Mouse (Mus musculus): ENCODE results near the gene Clip4. TPM values are rescaled to one million over a fixed set of nuclear protein-coding genes. Genes with fewer than 3 reads are reported as not detected.
A peak's percentile ranks its signal among the peaks of the same experiment; 100 is the strongest.
"Not testable (repeated sequence)": the region's sequence is repeated elsewhere in the genome, so short reads cannot be mapped to it uniquely, and the experiment has no call there.

Gene Clip4
- 316 and 356 TPM in 2 replicates for polyA plus RNA-seq (2012; rRNA removed)

DNA sequence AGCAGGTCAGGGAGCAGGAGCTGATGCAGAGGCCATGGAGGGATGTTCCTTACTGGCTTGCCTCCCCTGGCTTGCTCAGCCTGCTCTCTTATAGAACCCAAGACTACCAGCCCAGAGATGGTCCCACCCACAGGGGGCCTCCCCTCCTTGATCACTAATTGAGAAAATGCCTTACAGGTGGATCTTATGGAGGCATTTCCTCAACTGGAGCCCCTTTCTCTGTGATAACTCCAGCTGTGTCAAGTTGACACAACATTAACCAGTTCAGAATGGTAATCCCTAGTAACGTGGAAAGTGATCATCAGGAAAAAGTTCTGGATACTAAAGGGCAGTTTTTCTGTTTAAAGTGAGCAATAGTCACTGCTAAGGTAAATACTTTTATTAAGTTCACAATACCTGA lies at the start of gene Clip4:
TSS of gene Clip4 (plus strand) at position 301 of the 400 bp plus-strand sequence.
- H3K4me1 ChIP-seq (ENCODE audit: control insufficient read depth, insufficient read depth, low read length); H3K27ac ChIP-seq (ENCODE audit: control insufficient read depth, insufficient read depth, low read depth, low read length); H3K27me3 ChIP-seq (ENCODE audit: control insufficient read depth, insufficient read depth, low read length); H3K36me3 ChIP-seq (ENCODE audit: control insufficient read depth, insufficient read depth, low read length): not testable (repeated sequence)
- peak within 1 kb of the TSS; percentile 87 for H3K4me3 ChIP-seq (ENCODE audit: control insufficient read depth, low read depth, low read length)

GRCm38 (mm10) chr17:71720434-71720833 lies 47.8 kb upstream of the Clip4 start:
- no peaks in the 10 kb centered on the region for H3K36me3 ChIP-seq (ENCODE audit: control insufficient read depth, insufficient read depth, low read length)
- H3K27ac ChIP-seq (ENCODE audit: control insufficient read depth, insufficient read depth, low read depth, low read length), result peak overlapping the region; percentile 10; the same call in 1 of the 2 replicates
- H3K27me3 ChIP-seq (ENCODE audit: control insufficient read depth, insufficient read depth, low read length), result no peaks in the 10 kb centered on the region
- TF ChIP-seq CTCF (IDR thresholded peaks at IDR 0.05; ENCODE audit: control insufficient read depth, insufficient read depth, insufficient replicate concordance, low read depth, low read length) (no peak), POLR2A (IDR thresholded peaks at IDR 0.05; ENCODE audit: control insufficient read depth, low read depth, low read length) (no peak)
- H3K4me1 ChIP-seq (ENCODE audit: control insufficient read depth, insufficient read depth, low read length), result no peaks in the 10 kb centered on the region
- H3K4me3 ChIP-seq (ENCODE audit: control insufficient read depth, low read depth, low read length), result peak overlapping the region; percentile 89

GRCm38 (mm10) chr17:71721019-71721418 lies 47.3 kb upstream of the Clip4 start:
- Histone ChIP-seq H3K4me3 (ENCODE audit: control insufficient read depth, low read depth, low read length) (peak overlapping the region; percentile 89), H3K27me3 (ENCODE audit: control insufficient read depth, insufficient read depth, low read length) (no peaks in the 10 kb centered on the region), H3K27ac (ENCODE audit: control insufficient read depth, insufficient read depth, low read depth, low read length) (no peak overlapping the region), H3K36me3 (ENCODE audit: control insufficient read depth, insufficient read depth, low read length) (no peaks in the 10 kb centered on the region), H3K4me1 (ENCODE audit: control insufficient read depth, insufficient read depth, low read length) (no peaks in the 10 kb centered on the region)
- TF ChIP-seq CTCF (IDR thresholded peaks at IDR 0.05; ENCODE audit: control insufficient read depth, insufficient read depth, insufficient replicate concordance, low read depth, low read length) (no peak), POLR2A (IDR thresholded peaks at IDR 0.05; ENCODE audit: control insufficient read depth, low read depth, low read length) (no peak)

DNA sequence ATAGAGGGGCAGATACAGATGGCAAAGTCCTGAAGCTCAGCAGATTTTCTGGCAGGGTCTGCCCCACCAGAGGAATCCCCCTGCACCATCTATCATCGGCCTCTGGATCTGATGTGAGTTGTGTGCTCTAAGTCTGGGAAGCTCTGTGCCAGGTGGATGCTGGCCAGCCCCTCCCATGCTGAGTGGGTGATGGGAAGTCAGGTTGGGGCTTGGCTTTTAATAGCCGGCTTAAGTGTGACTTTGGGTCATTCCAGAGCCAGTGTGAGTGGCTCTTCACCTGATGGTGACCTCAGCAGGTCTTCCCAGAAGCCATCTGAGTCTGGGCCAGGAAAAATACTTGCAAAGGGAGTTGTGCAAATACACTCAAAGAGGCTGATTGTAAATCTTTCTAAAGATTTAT lies 37.6 kb upstream of the Clip4 start:
- TF ChIP-seq CTCF (IDR thresholded peaks at IDR 0.05; ENCODE audit: control insufficient read depth, insufficient read depth, insufficient replicate concordance, low read depth, low read length), result no peak
- no peak for TF ChIP-seq POLR2A (IDR thresholded peaks at IDR 0.05; ENCODE audit: control insufficient read depth, low read depth, low read length)
- H3K27ac ChIP-seq (ENCODE audit: control insufficient read depth, insufficient read depth, low read depth, low read length), result no peak overlapping the region
- peaks cover 2% of the 10 kb centered on the region for H3K4me1 ChIP-seq (ENCODE audit: control insufficient read depth, insufficient read depth, low read length)
- no peaks in the 10 kb centered on the region for H3K27me3 ChIP-seq (ENCODE audit: control insufficient read depth, insufficient read depth, low read length)
- H3K4me3 ChIP-seq (ENCODE audit: control insufficient read depth, low read depth, low read length), result no peak overlapping the region
- no peaks in the 10 kb centered on the region for H3K36me3 ChIP-seq (ENCODE audit: control insufficient read depth, insufficient read depth, low read length)

GRCm38 (mm10) chr17:71736442-71736841 lies 31.8 kb upstream of the Clip4 start:
- H3K4me3 ChIP-seq (ENCODE audit: control insufficient read depth, low read depth, low read length), result no peak overlapping the region
- TF ChIP-seq POLR2A (IDR thresholded peaks at IDR 0.05; ENCODE audit: control insufficient read depth, low read depth, low read length), result no peak
- no peak for TF ChIP-seq CTCF (IDR thresholded peaks at IDR 0.05; ENCODE audit: control insufficient read depth, insufficient read depth, insufficient replicate concordance, low read depth, low read length)
- H3K27ac ChIP-seq (ENCODE audit: control insufficient read depth, insufficient read depth, low read depth, low read length), result no peak overlapping the region
- H3K27me3 ChIP-seq (ENCODE audit: control insufficient read depth, insufficient read depth, low read length), result no peaks in the 10 kb centered on the region
- peaks cover 2% of the 10 kb centered on the region for H3K4me1 ChIP-seq (ENCODE audit: control insufficient read depth, insufficient read depth, low read length)
- H3K36me3 ChIP-seq (ENCODE audit: control insufficient read depth, insufficient read depth, low read length), result no peaks in the 10 kb centered on the region

DNA sequence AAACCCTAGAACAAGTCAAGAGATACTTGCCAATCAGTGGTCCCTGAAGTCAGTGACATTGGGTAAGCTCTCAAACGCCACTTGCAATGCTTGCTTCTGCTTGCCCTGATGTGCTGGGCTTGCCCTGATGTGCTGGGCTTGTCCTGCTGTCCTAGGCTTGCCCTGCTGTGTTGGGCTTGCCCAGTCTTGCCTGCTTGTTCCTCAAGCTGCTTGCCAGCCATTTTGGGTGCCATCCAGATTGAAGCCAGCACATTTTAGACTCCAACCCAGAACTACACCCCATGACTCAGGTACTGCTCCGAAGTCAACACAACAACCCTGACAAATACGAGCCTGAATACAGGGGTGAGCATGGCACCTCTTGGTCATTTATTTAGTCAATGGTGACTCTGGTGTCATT lies 26.1 kb upstream of the Clip4 start:
- Histone ChIP-seq H3K27me3 (ENCODE audit: control insufficient read depth, insufficient read depth, low read length) (no peaks in the 10 kb centered on the region), H3K4me3 (ENCODE audit: control insufficient read depth, low read depth, low read length) (no peak overlapping the region), H3K4me1 (ENCODE audit: control insufficient read depth, insufficient read depth, low read length) (no peaks in the 10 kb centered on the region), H3K27ac (ENCODE audit: control insufficient read depth, insufficient read depth, low read depth, low read length) (no peak overlapping the region), H3K36me3 (ENCODE audit: control insufficient read depth, insufficient read depth, low read length) (no peaks in the 10 kb centered on the region)
- TF ChIP-seq CTCF (IDR thresholded peaks at IDR 0.05; ENCODE audit: control insufficient read depth, insufficient read depth, insufficient replicate concordance, low read depth, low read length) (no peak), POLR2A (IDR thresholded peaks at IDR 0.05; ENCODE audit: control insufficient read depth, low read depth, low read length) (no peak)

DNA sequence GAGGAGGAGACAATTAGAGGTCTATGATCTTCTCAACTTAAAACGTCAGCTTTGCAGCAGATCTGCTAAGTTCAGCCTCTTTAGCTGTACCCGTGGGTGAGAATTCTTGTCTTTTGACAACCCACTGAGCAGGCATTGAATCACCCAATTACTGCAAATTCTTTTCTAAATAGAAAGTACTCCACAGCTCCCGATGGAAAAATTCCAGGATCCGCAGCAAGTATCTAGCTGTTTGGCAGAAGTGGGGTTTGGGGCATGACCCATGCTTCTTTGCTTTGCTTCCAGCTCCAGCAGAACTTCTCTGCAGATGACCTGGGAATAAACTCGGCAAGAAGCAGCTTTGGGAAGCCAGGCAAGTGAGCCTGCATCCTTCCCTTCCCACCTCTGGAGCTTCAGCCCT lies 25.3 kb upstream of the Clip4 start:
- Histone ChIP-seq H3K4me1 (ENCODE audit: control insufficient read depth, insufficient read depth, low read length) (no peaks in the 10 kb centered on the region), H3K4me3 (ENCODE audit: control insufficient read depth, low read depth, low read length) (no peak overlapping the region), H3K27me3 (ENCODE audit: control insufficient read depth, insufficient read depth, low read length) (no peaks in the 10 kb centered on the region), H3K36me3 (ENCODE audit: control insufficient read depth, insufficient read depth, low read length) (no peaks in the 10 kb centered on the region), H3K27ac (ENCODE audit: control insufficient read depth, insufficient read depth, low read depth, low read length) (no peak overlapping the region)
- TF ChIP-seq POLR2A (IDR thresholded peaks at IDR 0.05; ENCODE audit: control insufficient read depth, low read depth, low read length) (no peak), CTCF (IDR thresholded peaks at IDR 0.05; ENCODE audit: control insufficient read depth, insufficient read depth, insufficient replicate concordance, low read depth, low read length) (no peak)

- Histone ChIP-seq H3K36me3 (ENCODE audit: control insufficient read depth, insufficient read depth, low read length) (no peaks in the 10 kb centered on the region), H3K4me1 (ENCODE audit: control insufficient read depth, insufficient read depth, low read length) (peaks cover 11% of the 10 kb centered on the region), H3K27me3 (ENCODE audit: control insufficient read depth, insufficient read depth, low read length) (no peaks in the 10 kb centered on the region), H3K4me3 (ENCODE audit: control insufficient read depth, low read depth, low read length) (no peak overlapping the region), H3K27ac (ENCODE audit: control insufficient read depth, insufficient read depth, low read depth, low read length) (no peak overlapping the region)
- TF ChIP-seq CTCF (IDR thresholded peaks at IDR 0.05; ENCODE audit: control insufficient read depth, insufficient read depth, insufficient replicate concordance, low read depth, low read length) (no peak), POLR2A (IDR thresholded peaks at IDR 0.05; ENCODE audit: control insufficient read depth, low read depth, low read length) (no peak)
Observed at GRCm38 (mm10) chr17:71746114-71746513, 22.2 kb upstream of the Clip4 start.
